Mouse (Mus musculus) retina, postnatal 7 days (tissue): ENCODE data around the gene Mrps12.

ENCODE experiments used
- DNase-seq: peaks from one replicate; pipeline ENCODE4 v3.0.0-alpha.2; 2012; ENCODE audit warnings: low read depth, low spot score

The Mrps12 gene

GRCm38 (mm10) chr7:28761907-28762306 lies 20.3 kb upstream of the Mrps12 start:
- no peak for DNase-seq

GRCm38 (mm10) chr7:28758623-28759022 lies 17.0 kb upstream of the Mrps12 start:
- no peak for DNase-seq

- DNase-seq: no peak
These were observed 14.5 kb upstream of the Mrps12 start, which contains the start of gene Ccer2 for GRCm38 (mm10) chr7:28756079-28756478. Gene Ccer2 (plus strand): TSS chr7:28756174.

- DNase-seq: no peak
These were observed 8.3 kb upstream of the Mrps12 start for GRCm38 (mm10) chr7:28749935-28750334.

- DNase-seq: no peak
These were observed 282 bp downstream of the Mrps12 start for GRCm38 (mm10) chr7:28741368-28741708.

GRCm38 (mm10) chr7:28740949-28741348 lies 671 bp downstream of the Mrps12 start:
- no peak for DNase-seq

GRCm38 (mm10) chr7:28739829-28740228 lies 1.8 kb downstream of the Mrps12 start:
- no peak for DNase-seq

GRCm38 (mm10) chr7:28735701-28736100 lies 5.9 kb downstream of the Mrps12 start:
- no peak for DNase-seq

- DNase-seq: no peak
These were observed 8.4 kb downstream of the Mrps12 start for GRCm38 (mm10) chr7:28733211-28733610.

- peak; percentile 74 for DNase-seq
These were observed 9.1 kb downstream of the Mrps12 start for GRCm38 (mm10) chr7:28732341-28733142.

- DNase-seq: no peak
These were observed 13.8 kb downstream of the Mrps12 start for GRCm38 (mm10) chr7:28727649-28728340.

- peak; percentile 67 for DNase-seq
These were observed 15.0 kb downstream of the Mrps12 start for GRCm38 (mm10) chr7:28726600-28726999.

GRCm38 (mm10) chr7:28724613-28725012 lies 17.0 kb downstream of the Mrps12 start:
- DNase-seq: no peak

- no peak for DNase-seq
These were observed 19.5 kb downstream of the Mrps12 start for GRCm38 (mm10) chr7:28722079-28722478.

- DNase-seq: no peak
These were observed 20.7 kb downstream of the Mrps12 start for GRCm38 (mm10) chr7:28720753-28721537.

GRCm38 (mm10) chr7:28719650-28720049 lies 22.0 kb downstream of the Mrps12 start:
- no peak for DNase-seq

- DNase-seq: no peak
These were observed 22.5 kb downstream of the Mrps12 start for GRCm38 (mm10) chr7:28719159-28719558.

- no peak for DNase-seq
These were observed 23.9 kb downstream of the Mrps12 start for GRCm38 (mm10) chr7:28717726-28718125.

GRCm38 (mm10) chr7:28716590-28717281 lies 24.9 kb downstream of the Mrps12 start, which contains the start of gene Fbxo17:
Gene Fbxo17 (plus strand): TSS chr7:28716804.
- no peak for DNase-seq

- DNase-seq: no peak
These were observed 26.0 kb downstream of the Mrps12 start for GRCm38 (mm10) chr7:28715598-28715997.

GRCm38 (mm10) chr7:28714667-28715066 lies 27.0 kb downstream of the Mrps12 start:
- no peak for DNase-seq

- DNase-seq: no peak
These were observed 30.7 kb downstream of the Mrps12 start for GRCm38 (mm10) chr7:28710962-28711361.
